Mouse (Mus musculus): Measurements from ENCODE around the gene Ciart. TPM values are rescaled to one million over a fixed set of nuclear protein-coding genes. Genes with fewer than 3 reads are reported as not detected.

The Ciart gene
- polyA plus RNA-seq, 1 experiment: 4.4 TPM

- Histone ChIP-seq H3K4me3 (ENCODE audit: insufficient read depth, poor library complexity, severe bottlenecking) (peak overlapping the region; percentile 89), H3ac (ENCODE audit: control insufficient read depth, insufficient read length, low read depth) (peak overlapping the region; percentile 16), H3K79me2 (ENCODE audit: control insufficient read depth, insufficient read depth) (peaks cover 28% of the 10 kb centered on the region), H3K79me3 (ENCODE audit: low read depth) (peaks cover 25% of the 10 kb centered on the region), H3K27me3 (ENCODE audit: control insufficient read depth, insufficient read depth, insufficient read length) (no peaks in the 10 kb centered on the region), H3K36me3 (ENCODE audit: control insufficient read depth, insufficient read depth) (peaks cover 26% of the 10 kb centered on the region)
- TF ChIP-seq MYOG (IDR thresholded peaks at IDR 0.05; ENCODE audit: control insufficient read depth, extremely low read depth, insufficient read length) (no peak), CTCF (IDR thresholded peaks at IDR 0.05; ENCODE audit: control insufficient read depth, insufficient read depth, insufficient read length) (no peak), MAX (IDR thresholded peaks at IDR 0.05) (no peak), MYOD1 (IDR thresholded peaks at IDR 0.05; ENCODE audit: control insufficient read depth, insufficient read length, low read depth) (no peak)
Measured at GRCm38 (mm10) chr3:95856115-95856514, 25.9 kb downstream of the Ciart start.

DNA sequence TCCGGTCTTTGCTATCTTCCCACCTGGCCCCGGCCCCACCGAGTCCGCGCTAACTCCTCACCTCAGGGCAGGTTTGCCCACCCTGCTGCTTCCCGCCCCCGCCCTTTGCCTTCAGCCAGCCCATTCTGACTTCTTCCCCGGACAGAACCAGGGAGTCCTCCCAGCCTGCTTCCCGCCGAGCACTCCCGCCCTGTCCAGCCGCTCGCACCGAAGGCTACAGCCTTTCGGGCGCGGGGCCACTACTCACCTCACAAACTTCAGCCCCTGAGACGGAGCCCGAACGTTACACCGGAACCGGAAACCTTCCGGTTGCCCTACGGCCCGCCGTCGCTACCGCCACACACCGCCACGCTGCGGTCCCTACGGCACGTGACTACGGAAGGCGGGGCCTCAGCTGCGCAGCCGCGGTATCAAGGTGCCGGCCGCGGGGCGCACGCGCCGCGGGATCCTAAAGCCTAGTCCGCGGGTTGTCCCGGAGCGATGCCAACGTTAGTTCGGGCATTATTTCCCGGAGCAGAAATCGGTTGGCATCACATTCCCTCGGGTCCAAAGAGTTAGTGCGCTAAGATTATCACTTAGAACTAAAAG, 26.5 kb downstream of the Ciart start, which contains the start of gene Prpf3:
Prpf3 (minus strand) TSS at position 384 of the 588 bp plus-strand sequence.
- TF ChIP-seq FOSL1 (IDR thresholded peaks at IDR 0.05; ENCODE audit: insufficient read depth, low read length, poor library complexity, severe bottlenecking) (no peak), USF1 (IDR thresholded peaks at IDR 0.05; ENCODE audit: low read depth) (peak; percentile 98), MAX (IDR thresholded peaks at IDR 0.05) (peak; percentile 89), CTCF (IDR thresholded peaks at IDR 0.05; ENCODE audit: control insufficient read depth, insufficient read depth, insufficient read length) (no peak)
- Histone ChIP-seq H3K27me3 (ENCODE audit: control insufficient read depth, insufficient read depth, insufficient read length) (no peaks in the 10 kb centered on the region), H3K36me3 (ENCODE audit: control insufficient read depth, insufficient read depth) (peaks cover 31% of the 10 kb centered on the region), H3K79me2 (ENCODE audit: control insufficient read depth, insufficient read depth) (peaks cover 28% of the 10 kb centered on the region), H3K4me3 (ENCODE audit: insufficient read depth, poor library complexity, severe bottlenecking) (peak within 1 kb of the TSS; percentile 89), H3K79me3 (ENCODE audit: low read depth) (peaks cover 25% of the 10 kb centered on the region), H3ac (ENCODE audit: control insufficient read depth, insufficient read length, low read depth) (peak within 1 kb of the TSS; percentile 74)

- H3K79me3 ChIP-seq (ENCODE audit: low read depth): peaks cover 27% of the 10 kb centered on the region
- H3K79me2 ChIP-seq (ENCODE audit: control insufficient read depth, insufficient read depth): peaks cover 28% of the 10 kb centered on the region
- H3K4me3 ChIP-seq (ENCODE audit: insufficient read depth, poor library complexity, severe bottlenecking): no peak overlapping the region
- H3ac ChIP-seq (ENCODE audit: control insufficient read depth, insufficient read length, low read depth): no peak overlapping the region
- no peak for TF ChIP-seq CTCF (IDR thresholded peaks at IDR 0.05; ENCODE audit: control insufficient read depth, insufficient read depth, insufficient read length)
- TF ChIP-seq FOSL1 (IDR thresholded peaks at IDR 0.05; ENCODE audit: insufficient read depth, low read length, poor library complexity, severe bottlenecking): no peak
- no peak for TF ChIP-seq MYOG (IDR thresholded peaks at IDR 0.05; ENCODE audit: control insufficient read depth, extremely low read depth, insufficient read length)
- no peak for TF ChIP-seq CEBPB (IDR thresholded peaks at IDR 0.05; ENCODE audit: low read depth)
- no peak for TF ChIP-seq MAX (IDR thresholded peaks at IDR 0.05)
- no peak for TF ChIP-seq MYOD1 (IDR thresholded peaks at IDR 0.05; ENCODE audit: control insufficient read depth, insufficient read length, low read depth)
- no peak for TF ChIP-seq USF1 (IDR thresholded peaks at IDR 0.05; ENCODE audit: low read depth)
- H3K27me3 ChIP-seq (ENCODE audit: control insufficient read depth, insufficient read depth, insufficient read length): no peaks in the 10 kb centered on the region
- peaks cover 74% of the 10 kb centered on the region for H3K36me3 ChIP-seq (ENCODE audit: control insufficient read depth, insufficient read depth)
Measured at GRCm38 (mm10) chr3:95851317-95851716, 30.7 kb downstream of the Ciart start.

DNA sequence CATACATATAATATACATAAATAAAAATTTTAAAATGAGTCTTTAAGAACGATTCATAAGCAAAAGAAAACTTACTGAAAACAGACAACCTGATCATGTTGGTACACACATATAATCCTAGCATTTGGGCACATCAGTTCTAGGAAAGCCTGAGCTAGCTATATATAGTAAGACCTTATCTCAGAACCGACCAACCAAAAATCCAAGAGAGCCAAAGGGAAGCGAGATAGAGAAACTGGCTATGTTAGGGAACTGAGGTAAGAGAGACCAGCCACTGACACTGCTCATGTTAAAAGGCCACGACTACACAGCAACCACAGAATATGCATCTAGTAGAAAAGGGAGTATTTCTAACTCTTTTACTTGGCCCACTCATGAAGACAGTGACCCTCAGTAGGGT, 31.4 kb downstream of the Ciart start:
- Histone ChIP-seq H3K4me3 (ENCODE audit: insufficient read depth, poor library complexity, severe bottlenecking) (no peak overlapping the region), H3K27me3 (ENCODE audit: control insufficient read depth, insufficient read depth, insufficient read length) (no peaks in the 10 kb centered on the region), H3K79me2 (ENCODE audit: control insufficient read depth, insufficient read depth) (peaks cover 28% of the 10 kb centered on the region), H3K36me3 (ENCODE audit: control insufficient read depth, insufficient read depth) (peaks cover 81% of the 10 kb centered on the region), H3K79me3 (ENCODE audit: low read depth) (peaks cover 27% of the 10 kb centered on the region), H3ac (ENCODE audit: control insufficient read depth, insufficient read length, low read depth) (no peak overlapping the region)
- TF ChIP-seq CTCF (IDR thresholded peaks at IDR 0.05; ENCODE audit: control insufficient read depth, insufficient read depth, insufficient read length): no peak
- no peak for TF ChIP-seq MYOD1 (IDR thresholded peaks at IDR 0.05; ENCODE audit: control insufficient read depth, insufficient read length, low read depth)
- no peak for TF ChIP-seq CEBPB (IDR thresholded peaks at IDR 0.05; ENCODE audit: low read depth)
- TF ChIP-seq MAX (IDR thresholded peaks at IDR 0.05): no peak

DNA sequence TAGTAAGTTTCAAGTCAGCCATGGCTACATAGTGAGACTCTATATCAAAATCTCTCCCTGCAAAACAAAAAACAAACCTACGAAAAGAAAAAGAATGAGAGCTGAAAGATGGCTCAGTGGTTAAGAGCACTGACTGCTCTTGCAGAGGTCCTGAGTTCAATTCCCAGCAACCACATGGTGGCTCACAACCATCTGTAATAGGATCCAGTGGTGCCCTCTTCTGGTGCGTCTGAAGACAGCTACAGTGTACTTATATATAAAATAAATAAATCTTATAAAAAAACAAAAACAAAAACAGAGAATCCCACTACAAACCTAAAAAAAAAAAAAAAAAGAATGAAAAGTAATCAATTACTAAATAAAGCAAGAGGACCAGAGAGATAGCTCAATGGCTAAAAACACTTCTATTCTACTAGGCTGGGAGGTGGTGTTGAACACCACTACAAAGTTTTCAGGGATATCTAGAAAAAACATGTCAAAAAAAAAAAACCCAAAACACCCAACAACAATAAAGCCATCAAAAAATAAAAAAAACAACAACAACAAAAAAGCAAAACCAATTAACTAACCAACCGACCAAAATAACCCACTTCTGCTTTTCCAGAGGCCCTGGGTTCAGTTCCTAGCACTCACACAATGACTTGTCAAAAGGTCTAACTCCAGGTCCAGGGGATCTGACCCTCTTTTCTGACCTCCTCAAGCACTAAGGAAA, 39.4 kb downstream of the Ciart start:
- H3K36me3 ChIP-seq (ENCODE audit: control insufficient read depth, insufficient read depth): peaks cover 96% of the 10 kb centered on the region

DNA sequence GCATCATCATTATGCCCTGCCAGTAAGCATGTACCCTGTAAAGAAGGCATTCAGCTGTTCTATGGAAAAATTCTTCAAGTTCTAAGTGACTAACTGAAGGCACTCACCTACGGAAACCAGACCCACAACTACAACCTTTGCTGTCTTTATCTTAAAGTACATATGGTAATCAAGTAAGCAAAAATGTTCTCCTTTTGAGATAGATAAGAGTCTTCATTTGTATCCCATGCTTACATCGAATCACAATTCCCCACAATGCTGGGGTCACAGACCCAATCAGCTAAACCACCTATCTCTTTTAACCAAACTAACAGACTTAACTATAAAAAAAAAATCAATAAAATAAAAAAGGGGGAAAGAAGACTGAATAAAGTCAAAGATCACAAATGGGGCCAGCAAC, 42.8 kb downstream of the Ciart start:
- Histone ChIP-seq H3K79me3 (ENCODE audit: low read depth) (no peaks in the 10 kb centered on the region), H3K79me2 (ENCODE audit: control insufficient read depth, insufficient read depth) (no peaks in the 10 kb centered on the region), H3K36me3 (ENCODE audit: control insufficient read depth, insufficient read depth) (peaks cover 93% of the 10 kb centered on the region), H3ac (ENCODE audit: control insufficient read depth, insufficient read length, low read depth) (no peak overlapping the region), H3K4me3 (ENCODE audit: insufficient read depth, poor library complexity, severe bottlenecking) (no peak overlapping the region), H3K27me3 (ENCODE audit: control insufficient read depth, insufficient read depth, insufficient read length) (no peaks in the 10 kb centered on the region)
- TF ChIP-seq FOSL1 (IDR thresholded peaks at IDR 0.05; ENCODE audit: insufficient read depth, low read length, poor library complexity, severe bottlenecking) (no peak), MYOD1 (IDR thresholded peaks at IDR 0.05; ENCODE audit: control insufficient read depth, insufficient read length, low read depth) (no peak)

More for the DNA sequence above, 39.4 kb downstream of the Ciart start:
- no peak overlapping the region for H3ac ChIP-seq (ENCODE audit: control insufficient read depth, insufficient read length, low read depth)
- TF ChIP-seq MAX (IDR thresholded peaks at IDR 0.05): no peak
- no peaks in the 10 kb centered on the region for H3K79me3 ChIP-seq (ENCODE audit: low read depth)
- H3K79me2 ChIP-seq (ENCODE audit: control insufficient read depth, insufficient read depth): no peaks in the 10 kb centered on the region
- H3K4me3 ChIP-seq (ENCODE audit: insufficient read depth, poor library complexity, severe bottlenecking): no peak overlapping the region
- no peaks in the 10 kb centered on the region for H3K27me3 ChIP-seq (ENCODE audit: control insufficient read depth, insufficient read depth, insufficient read length)
